Mouse (Mus musculus) adrenal gland, adult 2 months (tissue): ENCODE results near the gene Anln. TPM values are rescaled to one million over a fixed set of nuclear protein-coding genes. Genes with fewer than 3 reads are reported as not detected.

Experiments
- DNase-seq: peaks from one replicate; pipeline ENCODE4 v3.0.0; 2021
- polyA plus RNA-seq: library from polyadenylated mRNA; depleted of rRNA; stranded (reverse); fragments of >200 nt; gene quantifications from 2 replicates; pipeline ENCODE4 v1.2.3, GENCODE M21; 2012
- total RNA-seq, 2 experiments: library from RNA; stranded (reverse); gene quantifications; 2 replicates each; pipeline ENCODE4 v1.2.3; 2021

Anln gene
- total and polyA plus RNA-seq, 3 experiments: 0.48 to 3.6 (median 3.5) TPM

- no peak for DNase-seq
These were observed 13.0 kb upstream of the Anln start for GRCm38 (mm10) chr9:22402001-22402400.

- no peak for DNase-seq
These were observed 10.0 kb upstream of the Anln start for GRCm38 (mm10) chr9:22399021-22399420.

- no peak for DNase-seq
These were observed 5.7 kb upstream of the Anln start for GRCm38 (mm10) chr9:22394725-22395124.

GRCm38 (mm10) chr9:22390390-22390789 is 1.4 kb upstream of the Anln start:
- no peak for DNase-seq

GRCm38 (mm10) chr9:22389736-22390245 is 803 bp upstream of the Anln start:
- DNase-seq: no peak

- DNase-seq: no peak
These were observed 497 bp downstream of the Anln start for GRCm38 (mm10) chr9:22388401-22388980.

GRCm38 (mm10) chr9:22387901-22388300 is 1.1 kb downstream of the Anln start:
- DNase-seq: no peak

GRCm38 (mm10) chr9:22385890-22386289 is 3.1 kb downstream of the Anln start:
- DNase-seq: peak; percentile 40

- no peak for DNase-seq
These were observed 12.9 kb downstream of the Anln start for GRCm38 (mm10) chr9:22376086-22376485.

- no peak for DNase-seq
These were observed 16.2 kb downstream of the Anln start for GRCm38 (mm10) chr9:22372760-22373159.

GRCm38 (mm10) chr9:22368030-22368429 is 21.0 kb downstream of the Anln start:
- DNase-seq: no peak

GRCm38 (mm10) chr9:22366621-22367020 is 22.4 kb downstream of the Anln start:
- peak; percentile 61 for DNase-seq

- DNase-seq: no peak
These were observed 22.8 kb downstream of the Anln start for GRCm38 (mm10) chr9:22366221-22366620.

- DNase-seq: peak; percentile 64
These were observed 28.1 kb downstream of the Anln start for GRCm38 (mm10) chr9:22360916-22361315.

GRCm38 (mm10) chr9:22355919-22356318 is 33.1 kb downstream of the Anln start:
- no peak for DNase-seq

GRCm38 (mm10) chr9:22353901-22354300 is 35.1 kb downstream of the Anln start:
- DNase-seq: no peak

- DNase-seq: no peak
These were observed 35.5 kb downstream of the Anln start for GRCm38 (mm10) chr9:22353465-22353864.

GRCm38 (mm10) chr9:22340331-22340730 is 48.7 kb downstream of the Anln start:
- no peak for DNase-seq

- no peak for DNase-seq
These were observed 51.8 kb downstream of the Anln start for GRCm38 (mm10) chr9:22337217-22337616.

GRCm38 (mm10) chr9:22327475-22328387 is 61.3 kb downstream of the Anln start:
- peak; percentile 93 for DNase-seq

GRCm38 (mm10) chr9:22327099-22327474 is 61.9 kb downstream of the Anln start:
- no peak for DNase-seq

- no peak for DNase-seq
These were observed 64.4 kb downstream of the Anln start for GRCm38 (mm10) chr9:22324579-22324978.
